Mouse (Mus musculus): ENCODE measurements at regions not wholly inside any gene's neighbourhood (a gene's known extent, or its start where the extent isn't known, plus 50 kb on each side); places are given as distances from the start of the nearest gene placed in this dataset.

GRCm38 (mm10) chr8:10712118-10712689 is 296.1 kb downstream of the Irs2 start:
- no peak for DNase-seq (ENCODE audit: low read depth)

- no peak for DNase-seq (ENCODE audit: low read depth)
Observed at GRCm38 (mm10) chr8:10711474-10711873, 296.8 kb downstream of the Irs2 start.

- DNase-seq (ENCODE audit: low read depth): no peak
Observed at GRCm38 (mm10) chr8:10708509-10708908, 299.7 kb downstream of the Irs2 start.

- DNase-seq (ENCODE audit: low read depth): no peak
Observed at GRCm38 (mm10) chr8:10707122-10707521, 301.1 kb downstream of the Irs2 start.

- DNase-seq (ENCODE audit: low read depth): no peak
Observed at GRCm38 (mm10) chr8:10705909-10706308, 302.3 kb downstream of the Irs2 start.

GRCm38 (mm10) chr8:10702755-10703154 is 305.5 kb downstream of the Irs2 start:
- DNase-seq (ENCODE audit: low read depth): no peak

- no peak for DNase-seq (ENCODE audit: low read depth)
Observed at GRCm38 (mm10) chr8:10702248-10702647, 306.0 kb downstream of the Irs2 start.

- DNase-seq (ENCODE audit: low read depth): no peak
Observed at GRCm38 (mm10) chr8:10701648-10702061, 306.6 kb downstream of the Irs2 start.

- no peak for DNase-seq (ENCODE audit: low read depth)
Observed at GRCm38 (mm10) chr8:10701226-10701625, 307.0 kb downstream of the Irs2 start.

- DNase-seq (ENCODE audit: low read depth): no peak
Observed at GRCm38 (mm10) chr8:10699669-10700068, 308.6 kb downstream of the Irs2 start.

- DNase-seq (ENCODE audit: low read depth): no peak
Observed at GRCm38 (mm10) chr8:10695181-10695580, 313.1 kb downstream of the Irs2 start.

- no peak for DNase-seq (ENCODE audit: low read depth)
Observed at GRCm38 (mm10) chr8:10690659-10691058, 317.6 kb downstream of the Irs2 start.

- no peak for DNase-seq (ENCODE audit: low read depth)
Observed at GRCm38 (mm10) chr8:10689881-10690280, 318.4 kb downstream of the Irs2 start.

GRCm38 (mm10) chr8:10687867-10688561 is 320.2 kb downstream of the Irs2 start:
- DNase-seq (ENCODE audit: low read depth): no peak

Data from induced T-regulatory cell, adult 2 months (primary cell).